Mouse (Mus musculus) midbrain, embryonic 13.5 days (tissue): ENCODE data around the gene Atrip. TPM values are rescaled to one million over a fixed set of nuclear protein-coding genes. Genes with fewer than 3 reads are reported as not detected.
A peak's percentile ranks its signal among the peaks of the same experiment; 100 is the strongest.

Source experiments
- ATAC-seq: fragments of 200-750 bp; cut with Nextera tagmentation; 2 replicates; pipeline ENCODE4 v1.8.0; 2017; ENCODE audit warnings: mild to moderate bottlenecking, moderate TSS enrichment, moderate library complexity
- H3K27ac ChIP-seq: fragments of 300-500 bp; sonication (generic); 2 replicates; pipeline ENCODE4 v1.5.1; 2015; ENCODE audit warnings: inconsistent platforms, mild to moderate bottlenecking, moderate library complexity
- H3K27me3 ChIP-seq: fragments of 300-500 bp; sonication (generic); 2 replicates; pipeline ENCODE4 v1.6.1; 2015; ENCODE audit warnings: mild to moderate bottlenecking, inconsistent platforms
- H3K36me3 ChIP-seq: fragments of 300-500 bp; sonication (generic); 2 replicates; pipeline ENCODE4 v1.6.1; 2015; ENCODE audit warnings: mild to moderate bottlenecking, inconsistent platforms
- H3K4me1 ChIP-seq: fragments of 300-500 bp; sonication (generic); replicated peaks from 2 replicates; pipeline ENCODE4 v1.6.1; 2015; ENCODE audit warnings: inconsistent platforms
- H3K4me2 ChIP-seq: fragments of 300-500 bp; sonication (generic); replicated peaks from 2 replicates; pipeline ENCODE4 v1.6.1; 2015; ENCODE audit warnings: moderate library complexity, mild to moderate bottlenecking, inconsistent platforms
- H3K4me3 ChIP-seq: fragments of 300-500 bp; sonication (generic); replicated peaks from 2 replicates; pipeline ENCODE4 v1.5.1; 2015; ENCODE audit warnings: mild to moderate bottlenecking, inconsistent platforms
- H3K9ac ChIP-seq: fragments of 300-500 bp; sonication (generic); replicated peaks from 2 replicates; pipeline ENCODE4 v1.6.1; 2015; ENCODE audit warnings: mild to moderate bottlenecking, inconsistent platforms
- H3K9me3 ChIP-seq: fragments of 300-500 bp; sonication (generic); 2 replicates; pipeline ENCODE4 v1.6.1; 2016; ENCODE audit warnings: mild to moderate bottlenecking, inconsistent platforms
- WGBS: fragments of 180-500 bp; shearing (Covaris S2); methylation state at CpG from one replicate; pipeline ENCODE4 v1.1.7; 2015; 5-methylcytosine and 5-hydroxymethylcytosine counted together
- polyA plus RNA-seq: library from polyadenylated mRNA; unstranded; fragments of >200 nt; fragmentation: Nextera tagmentation; extraction: Ambion mirVana; gene quantifications from 2 replicates; pipeline ENCODE4 v1.2.1, GENCODE M21; 2015

The Atrip gene
- polyA plus RNA-seq, 1 experiment from 2014 or later, result 31.0 TPM

DNA sequence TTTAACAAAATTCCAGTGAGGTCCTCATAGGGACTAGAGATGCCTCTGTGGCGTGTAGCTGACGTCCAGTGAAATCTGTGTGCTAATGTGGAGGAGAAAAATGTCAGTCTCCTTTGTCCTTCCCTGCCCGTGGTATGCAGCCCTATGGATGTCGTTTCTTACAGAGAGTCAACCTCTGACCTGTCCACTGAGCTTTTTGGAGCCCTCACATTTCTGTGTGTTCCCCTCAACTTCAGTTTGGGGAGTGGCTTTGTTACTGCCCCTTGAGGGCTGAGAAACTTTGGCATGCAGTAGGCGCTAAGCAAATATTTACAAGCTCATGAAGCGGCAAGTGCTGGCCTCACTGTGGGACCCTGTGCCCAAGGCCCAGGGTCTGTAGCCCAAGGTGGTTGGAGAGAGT, 23.4 kb upstream of the Atrip start:
- peak overlapping the region; percentile 73 for H3K4me3 ChIP-seq
- H3K27ac ChIP-seq, result peak overlapping the region; percentile 100
- WGBS, result 15% methylated on average over 6 of the region's 6 CpGs
- ATAC-seq, result no peak
- H3K27me3 ChIP-seq, result no peaks in the 10 kb centered on the region
- peak overlapping the region; percentile 93 for H3K9ac ChIP-seq
- H3K9me3 ChIP-seq, result no peaks in the 10 kb centered on the region
- peak overlapping the region; percentile 99 for H3K4me2 ChIP-seq
- peaks cover 42% of the 10 kb centered on the region for H3K36me3 ChIP-seq
- peaks cover 56% of the 10 kb centered on the region for H3K4me1 ChIP-seq

DNA sequence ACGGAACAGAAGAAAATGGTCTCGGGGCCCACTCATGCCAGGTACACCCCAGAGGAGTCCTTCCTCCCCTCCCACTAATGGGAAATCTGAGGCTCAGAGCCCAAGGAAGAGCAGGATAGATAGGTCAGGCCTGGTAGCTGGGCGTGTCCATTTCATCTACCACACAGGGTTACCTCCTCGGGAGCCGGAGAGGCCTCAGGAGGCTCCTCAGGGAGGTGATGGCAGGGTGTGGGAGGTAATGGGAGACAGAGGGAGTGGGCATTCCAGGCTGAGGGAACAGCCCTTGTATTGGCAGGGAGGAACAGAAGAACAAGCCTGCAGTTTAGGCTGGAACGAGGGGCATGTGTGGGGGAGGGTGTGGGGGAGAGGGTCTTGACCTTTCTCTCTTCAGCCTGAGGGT, 22.9 kb upstream of the Atrip start:
- H3K4me1 ChIP-seq, result peaks cover 56% of the 10 kb centered on the region

DNA sequence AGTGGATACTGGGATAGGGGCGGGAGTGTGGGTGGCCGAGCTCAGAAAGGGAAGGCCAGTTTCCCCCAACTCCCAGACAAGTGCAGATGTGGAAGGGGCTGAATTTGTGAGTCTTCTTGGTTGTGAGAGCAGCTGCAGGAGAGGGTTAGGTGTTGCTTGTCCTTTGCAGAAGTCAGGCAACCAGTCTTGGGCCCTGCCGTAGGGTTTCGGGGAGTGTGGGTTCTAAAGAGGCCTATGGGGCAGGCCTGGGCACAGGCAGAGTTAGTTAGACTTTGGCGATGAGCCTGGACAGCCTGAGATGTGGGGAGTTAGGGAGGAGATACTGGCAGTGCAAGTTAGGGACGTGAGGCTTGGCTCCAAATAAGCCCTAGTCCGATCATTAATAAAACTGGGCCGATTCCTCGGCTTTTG, 22.3 kb upstream of the Atrip start:
- Histone ChIP-seq H3K27ac (peak overlapping the region; percentile 100), H3K9ac (peak overlapping the region; percentile 93), H3K27me3 (no peaks in the 10 kb centered on the region), H3K36me3 (peaks cover 41% of the 10 kb centered on the region), H3K4me3 (peak overlapping the region; percentile 73), H3K4me1 (peaks cover 53% of the 10 kb centered on the region), H3K9me3 (no peaks in the 10 kb centered on the region), H3K4me2 (peak overlapping the region; percentile 99)
- no peak for ATAC-seq
- 6% methylated on average over 9 of the region's 9 CpGs for WGBS

More for the DNA sequence above, 22.9 kb upstream of the Atrip start:
- ATAC-seq, result no peak
- Histone ChIP-seq H3K9ac (peak overlapping the region; percentile 93), H3K4me2 (peak overlapping the region; percentile 99), H3K9me3 (no peaks in the 10 kb centered on the region), H3K36me3 (peaks cover 41% of the 10 kb centered on the region), H3K27ac (peak overlapping the region; percentile 100), H3K27me3 (no peaks in the 10 kb centered on the region), H3K4me3 (peak overlapping the region; percentile 73)
- WGBS, result 11% methylated on average over 6 of the region's 6 CpGs

DNA sequence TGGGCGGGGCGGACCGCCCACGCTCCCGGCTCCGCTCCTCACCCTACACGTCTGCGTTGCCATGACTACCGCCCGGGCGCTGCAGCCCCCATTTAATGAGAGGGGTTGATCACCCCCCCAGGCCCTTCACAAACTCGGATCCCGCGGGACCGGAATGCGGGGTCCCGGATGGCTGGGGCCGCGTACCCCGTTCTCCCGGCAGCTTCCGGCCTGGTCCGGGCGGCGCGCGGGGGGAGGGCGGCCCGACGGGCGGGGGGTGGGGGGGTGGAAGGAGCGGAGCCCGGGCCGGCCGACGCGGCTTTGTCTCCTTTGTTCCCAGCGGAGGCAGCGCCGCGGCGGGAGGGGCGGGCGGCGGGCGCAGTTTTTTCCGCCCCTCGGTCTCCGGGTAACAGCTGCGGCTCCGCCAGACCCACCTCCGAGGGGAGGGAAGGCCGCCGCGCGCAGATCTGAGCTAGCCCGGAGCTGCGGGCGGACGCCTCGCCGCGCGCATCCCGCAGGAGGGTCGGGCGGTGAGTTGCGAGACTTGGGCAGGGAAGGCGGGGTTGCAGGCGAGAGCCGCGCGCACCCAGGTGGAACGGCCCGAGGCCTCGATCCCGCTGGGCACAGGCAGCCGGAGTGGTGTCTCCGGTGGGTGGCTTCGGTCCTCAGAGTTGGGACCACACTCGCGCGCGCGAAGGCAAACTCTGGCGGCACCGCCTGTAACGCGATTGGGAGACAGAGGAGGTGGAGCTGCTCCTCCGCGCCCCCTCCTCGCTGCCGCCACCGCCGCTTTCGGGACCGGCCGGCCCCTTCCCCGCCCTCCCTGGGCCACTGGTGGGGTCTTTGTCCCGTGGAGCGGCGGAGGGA, 21.4 kb upstream of the Atrip start, which contains the start of gene Plxnb1:
Gene Plxnb1, plus strand, starts transcription at position 253 of the 846 bp plus-strand sequence.
- ATAC-seq, result peak; percentile 69
- Histone ChIP-seq H3K27ac (peak within 1 kb of the TSS; percentile 100), H3K9me3 (no peaks in the 10 kb centered on the region), H3K9ac (peak within 1 kb of the TSS; percentile 93), H3K27me3 (no peaks in the 10 kb centered on the region), H3K4me3 (peak within 1 kb of the TSS; percentile 73), H3K4me1 (peaks cover 53% of the 10 kb centered on the region), H3K4me2 (peak within 1 kb of the TSS; percentile 99), H3K36me3 (peaks cover 41% of the 10 kb centered on the region)
- under 1% methylated on average over 94 of the region's 102 CpGs for WGBS

- no peak for ATAC-seq
These were observed 20.7 kb upstream of the Atrip start for GRCm38 (mm10) chr9:109094553-109095136.

GRCm38 (mm10) chr9:109093786-109094552, 20.0 kb upstream of the Atrip start:
- Histone ChIP-seq H3K9ac (peak overlapping the region; percentile 93), H3K27ac (peak overlapping the region; percentile 100), H3K27me3 (no peaks in the 10 kb centered on the region), H3K4me1 (peaks cover 42% of the 10 kb centered on the region), H3K9me3 (no peaks in the 10 kb centered on the region), H3K4me3 (peak overlapping the region; percentile 73), H3K4me2 (peak overlapping the region; percentile 99), H3K36me3 (peaks cover 40% of the 10 kb centered on the region)
- WGBS, result 24% methylated on average over 11 of the region's 11 CpGs
- ATAC-seq, result no peak

More at GRCm38 (mm10) chr9:109094553-109095136, 20.7 kb upstream of the Atrip start:
- Histone ChIP-seq H3K36me3 (peaks cover 41% of the 10 kb centered on the region), H3K4me2 (peak overlapping the region; percentile 99), H3K27me3 (no peaks in the 10 kb centered on the region), H3K9ac (peak overlapping the region; percentile 93), H3K9me3 (no peaks in the 10 kb centered on the region), H3K4me3 (peak overlapping the region; percentile 73), H3K27ac (peak overlapping the region; percentile 100), H3K4me1 (peaks cover 49% of the 10 kb centered on the region)
- under 1% methylated on average over 21 of the region's 21 CpGs for WGBS

DNA sequence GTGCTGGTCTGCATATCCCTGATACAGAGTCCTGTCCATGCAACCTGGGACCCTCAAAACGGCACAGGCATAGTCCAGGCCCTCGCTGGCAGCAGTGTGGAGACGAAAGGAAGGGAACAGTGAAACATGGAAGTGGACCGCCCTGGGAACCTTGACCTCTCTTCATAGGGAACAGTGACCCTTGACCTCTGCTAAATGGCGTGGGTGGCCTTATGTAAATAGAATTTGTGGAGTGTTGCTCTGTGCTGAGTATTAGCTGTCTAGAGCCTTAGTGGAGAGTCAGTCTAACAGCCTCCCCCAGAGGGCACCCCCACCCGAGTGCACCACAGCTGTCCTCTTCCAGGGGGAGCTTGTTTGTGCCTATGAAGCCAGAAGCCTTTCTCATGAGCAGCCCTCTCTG, 18.9 kb upstream of the Atrip start:
- peaks cover 31% of the 10 kb centered on the region for H3K4me1 ChIP-seq
- no peak overlapping the region for H3K4me2 ChIP-seq
- H3K27ac ChIP-seq, result peak overlapping the region; percentile 11; the same call in 1 of the 2 replicates
- no peaks in the 10 kb centered on the region for H3K27me3 ChIP-seq
- peaks cover 36% of the 10 kb centered on the region for H3K36me3 ChIP-seq
- no peak overlapping the region for H3K4me3 ChIP-seq
- no peak overlapping the region for H3K9ac ChIP-seq
- no peak for ATAC-seq
- 24% methylated on average over 6 of the region's 6 CpGs for WGBS
- no peaks in the 10 kb centered on the region for H3K9me3 ChIP-seq

- Histone ChIP-seq H3K36me3 (peaks cover 36% of the 10 kb centered on the region), H3K4me3 (no peak overlapping the region), H3K4me2 (no peak overlapping the region), H3K27ac (no peak overlapping the region), H3K4me1 (peaks cover 21% of the 10 kb centered on the region), H3K9ac (no peak overlapping the region), H3K27me3 (no peaks in the 10 kb centered on the region), H3K9me3 (no peaks in the 10 kb centered on the region)
- ATAC-seq, result no peak
- 92% methylated on average over 8 of the region's 8 CpGs for WGBS
These were observed 17.9 kb upstream of the Atrip start for GRCm38 (mm10) chr9:109091802-109092201.

GRCm38 (mm10) chr9:109090446-109090845, 16.5 kb upstream of the Atrip start:
- Histone ChIP-seq H3K27me3 (no peaks in the 10 kb centered on the region), H3K36me3 (peaks cover 36% of the 10 kb centered on the region), H3K27ac (no peak overlapping the region), H3K4me2 (no peak overlapping the region), H3K4me1 (peaks cover 14% of the 10 kb centered on the region), H3K4me3 (no peak overlapping the region), H3K9ac (no peak overlapping the region), H3K9me3 (no peaks in the 10 kb centered on the region)
- WGBS, result 49% methylated on average over 15 of the region's 15 CpGs
- ATAC-seq, result no peak

DNA sequence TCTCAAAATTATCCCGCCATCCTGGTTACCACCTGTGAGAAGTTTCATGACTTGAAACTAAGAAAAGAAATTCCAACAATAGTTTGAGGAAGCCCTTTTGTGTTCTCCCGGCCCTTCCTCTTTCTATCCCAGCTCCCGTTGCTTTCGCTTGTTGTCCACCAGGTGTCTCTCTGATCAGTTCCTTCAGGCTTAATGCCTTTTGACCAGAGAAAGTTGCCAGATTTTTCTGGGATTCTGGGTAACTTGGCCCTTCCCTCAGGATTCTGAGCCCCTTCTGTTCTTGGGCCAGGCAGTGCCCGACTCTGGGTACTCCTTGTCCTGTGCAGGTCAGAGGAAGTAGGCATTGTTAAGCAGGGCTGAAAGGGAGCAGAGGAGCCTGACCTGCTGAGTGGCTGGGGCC, 14.1 kb upstream of the Atrip start:
- H3K27ac ChIP-seq, result no peak overlapping the region
- H3K4me3 ChIP-seq, result no peak overlapping the region
- peaks cover 36% of the 10 kb centered on the region for H3K36me3 ChIP-seq
- no peak for ATAC-seq
- peaks cover 10% of the 10 kb centered on the region for H3K4me1 ChIP-seq
- no peaks in the 10 kb centered on the region for H3K27me3 ChIP-seq
- no peak overlapping the region for H3K4me2 ChIP-seq
- H3K9me3 ChIP-seq, result no peaks in the 10 kb centered on the region
- 10% methylated on average over 5 of the region's 5 CpGs for WGBS
- H3K9ac ChIP-seq, result no peak overlapping the region

DNA sequence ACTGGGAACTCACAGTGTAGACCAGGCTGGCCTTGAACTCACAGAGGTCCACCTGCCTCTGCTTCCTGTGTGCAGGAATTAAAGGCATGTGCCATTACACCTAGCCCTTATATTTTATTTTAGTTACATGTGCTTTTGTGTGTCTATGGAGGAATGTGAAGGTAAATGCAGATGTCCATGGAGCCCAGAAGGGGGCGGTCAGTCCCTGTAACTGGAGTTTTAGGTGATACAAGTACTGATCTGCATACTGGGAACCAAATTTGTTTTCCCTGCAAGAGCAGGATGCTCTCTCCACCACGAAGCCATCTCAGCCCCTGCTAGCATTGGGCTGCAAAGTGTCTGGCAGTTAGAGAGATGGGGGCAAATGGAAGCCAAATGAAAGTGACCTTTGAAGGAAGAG, 11.0 kb upstream of the Atrip start:
- H3K4me3 ChIP-seq, result no peak overlapping the region
- H3K27me3 ChIP-seq, result no peaks in the 10 kb centered on the region
- WGBS, result 12% methylated on average over 2 of the region's 2 CpGs
- peaks cover 20% of the 10 kb centered on the region for H3K36me3 ChIP-seq
- H3K27ac ChIP-seq, result no peak overlapping the region
- H3K9ac ChIP-seq, result no peak overlapping the region
- H3K9me3 ChIP-seq, result no peaks in the 10 kb centered on the region
- no peak overlapping the region for H3K4me2 ChIP-seq
- peaks cover 28% of the 10 kb centered on the region for H3K4me1 ChIP-seq
- no peak for ATAC-seq
